Mouse (Mus musculus) liver, postnatal 0 days (tissue): ENCODE results near the gene Vti1a.

ENCODE experiments used
- CTCF ChIP-seq: sonication (generic); IDR thresholded peaks from 2 replicates; pipeline ENCODE4 v1.5.1; 2016; ENCODE audit warnings: antibody characterized with exemption, low read depth
- EP300 ChIP-seq: IDR thresholded peaks from 2 replicates; pipeline ENCODE4 v1.6.1; 2016; ENCODE audit warnings: antibody characterized with exemption, low read depth, mild to moderate bottlenecking

GRCm38 (mm10) chr19:55623605-55624004, 307.5 kb downstream of the Vti1a start:
- TF ChIP-seq CTCF (no peak), EP300 (no peak)
